Mouse (Mus musculus): Measurements from ENCODE around the gene Snx8. TPM values are rescaled to one million over a fixed set of nuclear protein-coding genes. Genes with fewer than 3 reads are reported as not detected.

The Snx8 gene
- polyA plus RNA-seq (2015; fragmentation: Nextera tagmentation; extraction: Ambion mirVana), result 17.9 and 19.3 TPM in 2 replicates

GRCm38 (mm10) chr5:140388588-140389576, at the start of gene Snx8:
Snx8 (minus strand) TSS chr5:140389262.
- H3K4me3 ChIP-seq (replicated peaks; ENCODE audit: low read length), result peak within 1 kb of the TSS; percentile 70
- H3K9me3 ChIP-seq (replicated peaks; ENCODE audit: control insufficient read depth, low read length), result no peaks in the 10 kb centered on the region
- under 1% methylated on average over 62 of the region's 63 CpGs for WGBS
- peak within 1 kb of the TSS; percentile 81 for H3K9ac ChIP-seq (ENCODE audit: low read length)
- H3K36me3 ChIP-seq (ENCODE audit: control insufficient read depth, insufficient read depth, low read length), result no peaks in the 10 kb centered on the region
- peak within 1 kb of the TSS; percentile 98 for H3K4me2 ChIP-seq (ENCODE audit: low read depth, low read length)
- H3K27me3 ChIP-seq (ENCODE audit: control insufficient read depth, insufficient read depth, low read length), result no peaks in the 10 kb centered on the region
- H3K27ac ChIP-seq (ENCODE audit: low read length), result no peak within 1 kb of the TSS
- ATAC-seq (ENCODE audit: insufficient read depth, low FRiP score), result peak; percentile 95
- H3K4me1 ChIP-seq (ENCODE audit: control insufficient read depth, insufficient read depth, low read length), result peaks cover 12% of the 10 kb centered on the region

- Histone ChIP-seq H3K9me3 (replicated peaks; ENCODE audit: control insufficient read depth, low read length) (no peaks in the 10 kb centered on the region), H3K36me3 (ENCODE audit: control insufficient read depth, insufficient read depth, low read length) (peaks cover 14% of the 10 kb centered on the region; the same call in 1 of the 2 replicates), H3K4me1 (ENCODE audit: control insufficient read depth, insufficient read depth, low read length) (peaks cover 7% of the 10 kb centered on the region; the same call in 1 of the 2 replicates), H3K27ac (ENCODE audit: low read length) (no peak overlapping the region), H3K4me2 (ENCODE audit: low read depth, low read length) (no peak overlapping the region), H3K9ac (ENCODE audit: low read length) (no peak overlapping the region), H3K27me3 (ENCODE audit: control insufficient read depth, insufficient read depth, low read length) (no peaks in the 10 kb centered on the region), H3K4me3 (replicated peaks; ENCODE audit: low read length) (no peak overlapping the region)
- 92% methylated on average over 17 of the region's 17 CpGs for WGBS
- ATAC-seq (ENCODE audit: insufficient read depth, low FRiP score), result no peak
These were observed 36.1 kb upstream of the Snx8 start for GRCm38 (mm10) chr5:140425016-140425783.

GRCm38 (mm10) chr5:140420616-140421015, 31.6 kb upstream of the Snx8 start:
- no peaks in the 10 kb centered on the region for H3K36me3 ChIP-seq (ENCODE audit: control insufficient read depth, insufficient read depth, low read length)
- H3K27ac ChIP-seq (ENCODE audit: low read length), result no peak overlapping the region
- peak overlapping the region; percentile 65 for H3K4me2 ChIP-seq (ENCODE audit: low read depth, low read length)
- peak overlapping the region; percentile 100 for H3K4me3 ChIP-seq (replicated peaks; ENCODE audit: low read length)
- peak overlapping the region; percentile 98 for H3K9ac ChIP-seq (ENCODE audit: low read length)
- H3K9me3 ChIP-seq (replicated peaks; ENCODE audit: control insufficient read depth, low read length), result no peaks in the 10 kb centered on the region
- H3K27me3 ChIP-seq (ENCODE audit: control insufficient read depth, insufficient read depth, low read length), result no peaks in the 10 kb centered on the region
- WGBS, result 47% methylated on average over 4 of the region's 4 CpGs
- ATAC-seq (ENCODE audit: insufficient read depth, low FRiP score), result no peak
- H3K4me1 ChIP-seq (ENCODE audit: control insufficient read depth, insufficient read depth, low read length), result peaks cover 12% of the 10 kb centered on the region; the same call in 1 of the 2 replicates

- Histone ChIP-seq H3K27me3 (ENCODE audit: control insufficient read depth, insufficient read depth, low read length) (no peaks in the 10 kb centered on the region), H3K9ac (ENCODE audit: low read length) (peak overlapping the region; percentile 98), H3K4me3 (replicated peaks; ENCODE audit: low read length) (peak overlapping the region; percentile 100), H3K27ac (ENCODE audit: low read length) (peak overlapping the region; percentile 63; the same call in 1 of the 2 replicates), H3K36me3 (ENCODE audit: control insufficient read depth, insufficient read depth, low read length) (no peaks in the 10 kb centered on the region), H3K4me2 (ENCODE audit: low read depth, low read length) (peak overlapping the region; percentile 65), H3K4me1 (ENCODE audit: control insufficient read depth, insufficient read depth, low read length) (peaks cover 12% of the 10 kb centered on the region; the same call in 1 of the 2 replicates), H3K9me3 (replicated peaks; ENCODE audit: control insufficient read depth, low read length) (no peaks in the 10 kb centered on the region)
- WGBS, result under 1% methylated on average over 62 of the region's 62 CpGs
- ATAC-seq (ENCODE audit: insufficient read depth, low FRiP score), result no peak
These were observed 30.5 kb upstream of the Snx8 start for GRCm38 (mm10) chr5:140419442-140420080.

- H3K27ac ChIP-seq (ENCODE audit: low read length), result peak within 1 kb of the TSS; percentile 97
- under 1% methylated on average over 65 of the region's 65 CpGs for WGBS
- peak within 1 kb of the TSS; percentile 100 for H3K4me3 ChIP-seq (replicated peaks; ENCODE audit: low read length)
- H3K9me3 ChIP-seq (replicated peaks; ENCODE audit: control insufficient read depth, low read length), result no peaks in the 10 kb centered on the region
- peak; percentile 96 for ATAC-seq (ENCODE audit: insufficient read depth, low FRiP score)
- no peaks in the 10 kb centered on the region for H3K27me3 ChIP-seq (ENCODE audit: control insufficient read depth, insufficient read depth, low read length)
- H3K4me2 ChIP-seq (ENCODE audit: low read depth, low read length), result peak within 1 kb of the TSS; percentile 67
- peaks cover 12% of the 10 kb centered on the region; the same call in 1 of the 2 replicates for H3K4me1 ChIP-seq (ENCODE audit: control insufficient read depth, insufficient read depth, low read length)
- H3K36me3 ChIP-seq (ENCODE audit: control insufficient read depth, insufficient read depth, low read length), result no peaks in the 10 kb centered on the region
- H3K9ac ChIP-seq (ENCODE audit: low read length), result peak within 1 kb of the TSS; percentile 98
These were observed 29.7 kb upstream of the Snx8 start, which contains the start of gene Eif3b for GRCm38 (mm10) chr5:140418489-140419441. Eif3b (plus strand) TSS chr5:140419328.

GRCm38 (mm10) chr5:140418106-140418488, 29.0 kb upstream of the Snx8 start:
- under 1% methylated on average over 12 of the region's 12 CpGs for WGBS

GRCm38 (mm10) chr5:140414647-140415046, 25.6 kb upstream of the Snx8 start:
- Histone ChIP-seq H3K9ac (ENCODE audit: low read length) (no peak overlapping the region), H3K27ac (ENCODE audit: low read length) (no peak overlapping the region), H3K9me3 (replicated peaks; ENCODE audit: control insufficient read depth, low read length) (no peaks in the 10 kb centered on the region), H3K4me2 (ENCODE audit: low read depth, low read length) (no peak overlapping the region), H3K27me3 (ENCODE audit: control insufficient read depth, insufficient read depth, low read length) (no peaks in the 10 kb centered on the region), H3K36me3 (ENCODE audit: control insufficient read depth, insufficient read depth, low read length) (no peaks in the 10 kb centered on the region), H3K4me3 (replicated peaks; ENCODE audit: low read length) (no peak overlapping the region), H3K4me1 (ENCODE audit: control insufficient read depth, insufficient read depth, low read length) (0 out of 2 replicates have a peak, but pooled peaks cover 4% of the 10 kb centered on the region)
- ATAC-seq (ENCODE audit: insufficient read depth, low FRiP score), result no peak
- 58% methylated on average over 4 of the region's 4 CpGs for WGBS

More at GRCm38 (mm10) chr5:140418106-140418488, 29.0 kb upstream of the Snx8 start:
- Histone ChIP-seq H3K4me2 (ENCODE audit: low read depth, low read length) (peak overlapping the region; percentile 67), H3K27ac (ENCODE audit: low read length) (peak overlapping the region; percentile 97), H3K4me3 (replicated peaks; ENCODE audit: low read length) (peak overlapping the region; percentile 100), H3K9me3 (replicated peaks; ENCODE audit: control insufficient read depth, low read length) (no peaks in the 10 kb centered on the region), H3K9ac (ENCODE audit: low read length) (peak overlapping the region; percentile 91), H3K36me3 (ENCODE audit: control insufficient read depth, insufficient read depth, low read length) (no peaks in the 10 kb centered on the region), H3K4me1 (ENCODE audit: control insufficient read depth, insufficient read depth, low read length) (peaks cover 12% of the 10 kb centered on the region; the same call in 1 of the 2 replicates), H3K27me3 (ENCODE audit: control insufficient read depth, insufficient read depth, low read length) (no peaks in the 10 kb centered on the region)
- no peak for ATAC-seq (ENCODE audit: insufficient read depth, low FRiP score)

- H3K9ac ChIP-seq (ENCODE audit: low read length), result no peak overlapping the region
- no peak overlapping the region for H3K4me3 ChIP-seq (replicated peaks; ENCODE audit: low read length)
- no peak for ATAC-seq (ENCODE audit: insufficient read depth, low FRiP score)
- H3K9me3 ChIP-seq (replicated peaks; ENCODE audit: control insufficient read depth, low read length), result no peaks in the 10 kb centered on the region
- H3K36me3 ChIP-seq (ENCODE audit: control insufficient read depth, insufficient read depth, low read length), result no peaks in the 10 kb centered on the region
- H3K4me2 ChIP-seq (ENCODE audit: low read depth, low read length), result no peak overlapping the region
- H3K4me1 ChIP-seq (ENCODE audit: control insufficient read depth, insufficient read depth, low read length), result no peaks in the 10 kb centered on the region
- WGBS, result 30% methylated on average over 8 of the region's 8 CpGs
- no peaks in the 10 kb centered on the region for H3K27me3 ChIP-seq (ENCODE audit: control insufficient read depth, insufficient read depth, low read length)
- no peak overlapping the region for H3K27ac ChIP-seq (ENCODE audit: low read length)
These were observed 22.3 kb upstream of the Snx8 start for GRCm38 (mm10) chr5:140411339-140411738.
